Mouse (Mus musculus): ENCODE measurements around the gene Fam131c. TPM values are rescaled to one million over a fixed set of nuclear protein-coding genes. Genes with fewer than 3 reads are reported as not detected.

Fam131c gene
- total and polyA plus RNA-seq, 3 experiments: not detected

DNA sequence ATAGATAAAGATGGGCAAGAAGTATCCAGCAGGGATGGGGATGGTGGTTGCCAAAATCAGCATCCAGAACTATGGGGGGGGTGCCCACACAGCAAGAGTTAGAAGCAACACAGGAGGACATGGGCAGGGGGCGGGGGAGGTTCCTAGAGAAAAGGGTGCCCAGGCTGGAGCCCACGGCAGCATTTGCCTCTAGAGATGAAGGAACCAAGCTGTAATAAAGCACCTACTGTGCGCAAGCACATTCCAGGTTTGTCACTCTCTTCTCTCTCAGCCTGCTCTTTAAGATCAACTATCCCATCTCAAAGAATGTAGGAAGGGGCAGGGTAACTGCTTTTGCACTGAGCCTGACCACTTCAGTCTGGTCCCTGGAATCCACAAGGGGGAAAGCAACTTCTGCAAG, 40.6 kb downstream of the Fam131c start:
- peaks cover 3% of the 10 kb centered on the region for H3K9me3 ChIP-seq (replicated peaks; ENCODE audit: low read length)
- H3K27me3 ChIP-seq (replicated peaks): peaks cover 8% of the 10 kb centered on the region
- no peak overlapping the region for H3K27ac ChIP-seq (ENCODE audit: insufficient read depth, low read depth)
- no peaks in the 10 kb centered on the region for H3K36me3 ChIP-seq (replicated peaks in 1 of 2; ENCODE audit: control insufficient read depth in 1 of 2, insufficient read depth in 1 of 2, low read length in 1 of 2)
- H3K4me3 ChIP-seq (replicated peaks in 1 of 3; ENCODE audit: low read depth in 2 of 3, low read length in 2 of 3, poor library complexity in 1 of 3): no peak overlapping the region
- H3K4me1 ChIP-seq (ENCODE audit: control insufficient read depth in 1 of 2, insufficient read depth in 2 of 2): peaks cover 14 to 29% of the 10 kb centered on the region in 2 experiments
- TF ChIP-seq ZKSCAN1 (IDR thresholded peaks at IDR 0.05; ENCODE audit: borderline replicate concordance, low read depth, low read length): peak; percentile 77; the same call in 1 of the 2 replicates
- no peak for TF ChIP-seq MXI1 (IDR thresholded peaks at IDR 0.05; ENCODE audit: low read depth, low read length)
- no peak overlapping the region for H3K4me2 ChIP-seq (ENCODE audit: insufficient read depth, low read depth, poor library complexity, severe bottlenecking)
- dilution Hi-C loops (cut with MboI; ENCODE audit: extremely low pct_ligation_motif_present, extremely low pct_unique_long_range_greater_than_20kb, low sequenced_read_pairs): no loop called here
- no peaks in the 10 kb centered on the region for H3K79me2 ChIP-seq (replicated peaks; ENCODE audit: control insufficient read depth, extremely low read depth, insufficient read depth, poor library complexity, severe bottlenecking)
- H3K9ac ChIP-seq (ENCODE audit: insufficient read depth, low read depth): no peak overlapping the region
- no peak for DNase-seq (ENCODE audit: extremely low read depth)
- in situ Hi-C loops (cut with MboI; ENCODE audit: low pct_ligation_motif_present, low pct_unique_long_range_greater_than_20kb, low sequenced_read_pairs): loop anchor here (5.0 to 25.0 kb wide), 3 partner anchors 174 to 679 kb away; partner anchors contain the start of gene Tmem51

DNA sequence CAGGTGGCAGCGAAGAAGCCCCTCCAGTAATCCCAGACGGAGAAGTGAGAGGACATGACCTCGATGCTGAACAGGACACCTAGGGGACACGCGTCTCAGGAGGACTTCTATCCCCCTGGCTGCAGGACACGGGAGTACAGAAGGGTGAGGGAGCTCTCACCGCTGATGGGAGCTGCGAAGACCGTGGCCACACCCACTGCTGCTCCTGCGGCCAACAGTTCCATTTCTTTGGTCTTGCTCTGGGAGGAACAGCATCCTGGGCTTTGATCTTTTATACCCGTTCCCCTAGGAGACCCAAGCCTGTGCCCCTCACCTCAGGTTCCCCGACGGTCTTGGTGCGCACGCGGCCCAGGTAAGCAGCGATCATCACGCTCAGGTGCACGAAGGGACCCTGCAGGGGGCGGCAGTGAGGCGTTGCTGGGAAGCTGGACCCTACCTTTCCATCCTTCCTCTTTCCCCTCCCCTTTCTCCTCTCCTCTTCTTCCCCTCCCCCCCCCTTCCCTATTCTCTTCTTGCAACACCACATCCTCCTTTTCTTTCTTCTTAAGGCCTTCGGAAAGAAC, 43.5 kb downstream of the Fam131c start:
- dilution Hi-C loops (cut with MboI; ENCODE audit: extremely low pct_ligation_motif_present, extremely low pct_unique_long_range_greater_than_20kb, low sequenced_read_pairs) (no loop called here), in situ Hi-C loops (cut with MboI; ENCODE audit: low pct_ligation_motif_present, low pct_unique_long_range_greater_than_20kb, low sequenced_read_pairs) (loop anchor here (5.0 to 25.0 kb wide), 3 partner anchors 36 to 676 kb away; partner anchors contain the start of gene Tmem51)
- Histone ChIP-seq H3K4me2 (ENCODE audit: insufficient read depth, low read depth, poor library complexity, severe bottlenecking) (no peak overlapping the region), H3K27ac (ENCODE audit: insufficient read depth, low read depth) (no peak overlapping the region), H3K36me3 (replicated peaks in 1 of 2; ENCODE audit: control insufficient read depth in 1 of 2, insufficient read depth in 1 of 2, low read length in 1 of 2) (no peaks in the 10 kb centered on the region), H3K4me3 (replicated peaks in 1 of 3; ENCODE audit: low read depth in 2 of 3, low read length in 2 of 3, poor library complexity in 1 of 3) (no peak overlapping the region), H3K79me2 (replicated peaks; ENCODE audit: control insufficient read depth, extremely low read depth, insufficient read depth, poor library complexity, severe bottlenecking) (no peaks in the 10 kb centered on the region), H3K9me3 (replicated peaks; ENCODE audit: low read length) (peaks cover 3% of the 10 kb centered on the region), H3K4me1 (ENCODE audit: control insufficient read depth in 1 of 2, insufficient read depth in 2 of 2) (peaks cover 16 to 18% of the 10 kb centered on the region in 2 experiments), H3K9ac (ENCODE audit: insufficient read depth, low read depth) (no peak overlapping the region), H3K27me3 (replicated peaks) (no peaks in the 10 kb centered on the region)
- TF ChIP-seq NRF1 (IDR thresholded peaks at IDR 0.05; ENCODE audit: low read depth, low read length): no peak
- no peak for TF ChIP-seq JUND (conservative IDR thresholded peaks at IDR 0.05; ENCODE audit: low read depth, low read length)
- TF ChIP-seq USF1 (IDR thresholded peaks at IDR 0.05; ENCODE audit: low read depth, low read length): no peak
- TF ChIP-seq POLR2A (IDR thresholded peaks at IDR 0.05; ENCODE audit: low read depth, low read length): no peak
- no peak for TF ChIP-seq ZNF384 (IDR thresholded peaks at IDR 0.05; ENCODE audit: low read depth, low read length)
- no peak for TF ChIP-seq ZKSCAN1 (IDR thresholded peaks at IDR 0.05; ENCODE audit: borderline replicate concordance, low read depth, low read length)
- no peak for TF ChIP-seq RCOR1 (conservative IDR thresholded peaks at IDR 0.05; ENCODE audit: low read depth, low read length)
- TF ChIP-seq HCFC1 (IDR thresholded peaks at IDR 0.05; ENCODE audit: low read depth, low read length): no peak
- no peak for TF ChIP-seq ELF1 (IDR thresholded peaks at IDR 0.05; ENCODE audit: low read depth, low read length)
- TF ChIP-seq PAX5 (IDR thresholded peaks at IDR 0.05; ENCODE audit: low read length): no peak
- TF ChIP-seq MXI1 (IDR thresholded peaks at IDR 0.05; ENCODE audit: low read depth, low read length): no peak
- no peak for TF ChIP-seq ETS1 (conservative IDR thresholded peaks at IDR 0.05; ENCODE audit: low read depth, low read length)
- no peak for DNase-seq (ENCODE audit: extremely low read depth)

DNA sequence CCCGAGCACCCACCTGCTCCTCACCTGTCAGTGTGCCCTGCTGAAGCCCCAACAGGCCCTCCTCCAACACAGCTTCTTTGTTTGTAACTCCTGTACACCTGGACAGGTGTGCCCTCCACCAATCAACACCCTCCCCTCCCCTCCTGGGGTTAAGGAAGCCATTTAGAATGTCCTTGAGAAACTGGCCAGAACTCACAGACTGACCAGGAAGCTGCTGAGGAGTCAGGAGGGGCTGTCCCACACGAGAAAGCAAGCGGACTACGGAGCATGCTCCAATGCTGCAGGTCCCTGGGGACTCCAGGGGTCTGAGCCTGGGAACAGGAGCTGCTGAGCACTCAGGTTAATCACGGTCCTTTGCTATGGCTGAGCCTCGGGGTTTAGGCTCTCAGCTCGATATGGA, 47.9 kb downstream of the Fam131c start, which contains the start of gene Clcnkb:
Clcnkb (minus strand) TSS at position 91 of the 400 bp plus-strand sequence.
- dilution Hi-C loops (cut with MboI; ENCODE audit: extremely low pct_ligation_motif_present, extremely low pct_unique_long_range_greater_than_20kb, low sequenced_read_pairs) (no loop called here), in situ Hi-C loops (cut with MboI; ENCODE audit: low pct_ligation_motif_present, low pct_unique_long_range_greater_than_20kb, low sequenced_read_pairs) (loop anchor here (25.0 kb wide), 2 partner anchors 546 to 671 kb away; partner anchors contain the start of gene Tmem51)
- no peak within 1 kb of the TSS for H3K4me2 ChIP-seq (ENCODE audit: insufficient read depth, low read depth, poor library complexity, severe bottlenecking)

More for the DNA sequence above, 47.9 kb downstream of the Fam131c start, which contains the start of gene Clcnkb:
- Histone ChIP-seq H3K36me3 (replicated peaks in 1 of 2; ENCODE audit: control insufficient read depth in 1 of 2, insufficient read depth in 1 of 2, low read length in 1 of 2) (no peaks in the 10 kb centered on the region), H3K27me3 (replicated peaks) (no peaks in the 10 kb centered on the region), H3K9me3 (replicated peaks; ENCODE audit: low read length) (peaks cover 3% of the 10 kb centered on the region), H3K4me3 (replicated peaks in 1 of 3; ENCODE audit: low read depth in 2 of 3, low read length in 2 of 3, poor library complexity in 1 of 3) (no peak within 1 kb of the TSS), H3K27ac (ENCODE audit: insufficient read depth, low read depth) (no peak within 1 kb of the TSS), H3K79me2 (replicated peaks; ENCODE audit: control insufficient read depth, extremely low read depth, insufficient read depth, poor library complexity, severe bottlenecking) (no peaks in the 10 kb centered on the region), H3K9ac (ENCODE audit: insufficient read depth, low read depth) (no peak within 1 kb of the TSS), H3K4me1 (ENCODE audit: control insufficient read depth in 1 of 2, insufficient read depth in 2 of 2) (peaks cover 7 to 31% of the 10 kb centered on the region in 2 experiments; a peak in 3 of 4 replicates)
- no peak for TF ChIP-seq TCF12 (IDR thresholded peaks at IDR 0.05; ENCODE audit: low read depth, low read length)
- 0 out of 2 replicates have a peak, but pooled peaks have one; percentile 17 for TF ChIP-seq NRF1 (IDR thresholded peaks at IDR 0.05; ENCODE audit: low read depth, low read length)
- no peak for DNase-seq (ENCODE audit: extremely low read depth)

All from CH12.LX (cell line).